Mouse (Mus musculus): ENCODE measurements at regions not wholly inside any gene's neighbourhood (a gene's known extent, or its start where the extent isn't known, plus 50 kb on each side); places are given as distances from the start of the nearest gene placed in this dataset.

DNA sequence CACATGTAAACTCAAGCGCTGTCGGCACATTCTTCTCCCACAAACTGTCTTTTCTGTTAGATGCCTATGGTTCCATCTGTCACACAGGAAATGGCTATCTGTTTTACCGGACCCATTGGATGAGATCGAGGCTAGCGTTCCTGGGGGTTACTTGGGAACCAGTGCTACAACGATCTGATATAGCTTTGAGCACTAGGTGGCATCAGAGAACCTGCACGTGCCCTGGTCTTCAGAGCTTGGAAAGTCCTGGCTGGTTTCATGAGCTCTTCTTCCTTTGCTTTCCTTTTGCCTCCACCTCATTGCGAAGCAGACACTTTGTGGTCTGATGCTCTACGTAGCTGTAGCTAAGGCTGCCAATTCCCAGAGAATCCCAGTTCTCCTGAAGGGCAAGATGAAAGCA lies 123.8 kb upstream of the Cyyr1 start:
- H3K27ac ChIP-seq (replicated peaks): no peak overlapping the region
- H3K4me1 ChIP-seq (replicated peaks; ENCODE audit: control insufficient read depth, insufficient read depth): no peaks in the 10 kb centered on the region
- no peak overlapping the region for H3K4me2 ChIP-seq (replicated peaks; ENCODE audit: low read depth)
- no peak overlapping the region for H3K9ac ChIP-seq (ENCODE audit: low read length)
- no peaks in the 10 kb centered on the region for H3K9me3 ChIP-seq (ENCODE audit: control insufficient read depth, low read length)
- WGBS: 24% methylated on average over 9 of the region's 9 CpGs
- H3K36me3 ChIP-seq (ENCODE audit: control insufficient read depth, insufficient read depth, low read length): no peaks in the 10 kb centered on the region
- no peaks in the 10 kb centered on the region for H3K27me3 ChIP-seq (ENCODE audit: control insufficient read depth, insufficient read depth, low read length)
- ATAC-seq (ENCODE audit: low FRiP score, low TSS enrichment) (no peak), DNase-seq (ENCODE audit: low spot score) (peak; percentile 35)
- no peak for TF ChIP-seq EP300 (optimal IDR thresholded peaks at IDR 0.05)
- peak; percentile 79 for TF ChIP-seq CTCF (IDR thresholded peaks at IDR 0.05; ENCODE audit: low read depth)
- H3K4me3 ChIP-seq (ENCODE audit: low read depth, low read length): no peak overlapping the region

- H3K4me3 ChIP-seq (ENCODE audit: low read depth, low read length): no peak overlapping the region
- no peak overlapping the region for H3K4me2 ChIP-seq (replicated peaks; ENCODE audit: low read depth)
- no peak for TF ChIP-seq EP300 (optimal IDR thresholded peaks at IDR 0.05)
- TF ChIP-seq CTCF (IDR thresholded peaks at IDR 0.05; ENCODE audit: low read depth): peak; percentile 29; the same call in 1 of the 2 replicates
- H3K9ac ChIP-seq (ENCODE audit: low read length): no peak overlapping the region
- no peaks in the 10 kb centered on the region for H3K4me1 ChIP-seq (replicated peaks; ENCODE audit: control insufficient read depth, insufficient read depth)
- ATAC-seq (ENCODE audit: low FRiP score, low TSS enrichment) (no peak), DNase-seq (ENCODE audit: low spot score) (no peak)
- no peak overlapping the region for H3K27ac ChIP-seq (replicated peaks)
- no peaks in the 10 kb centered on the region for H3K9me3 ChIP-seq (ENCODE audit: control insufficient read depth, low read length)
- WGBS: 70% methylated on average over 5 of the region's 5 CpGs
- H3K36me3 ChIP-seq (ENCODE audit: control insufficient read depth, insufficient read depth, low read length): no peaks in the 10 kb centered on the region
- no peaks in the 10 kb centered on the region for H3K27me3 ChIP-seq (ENCODE audit: control insufficient read depth, insufficient read depth, low read length)
Observed at GRCm38 (mm10) chr16:85668767-85669166, 115.6 kb upstream of the Cyyr1 start.

DNA sequence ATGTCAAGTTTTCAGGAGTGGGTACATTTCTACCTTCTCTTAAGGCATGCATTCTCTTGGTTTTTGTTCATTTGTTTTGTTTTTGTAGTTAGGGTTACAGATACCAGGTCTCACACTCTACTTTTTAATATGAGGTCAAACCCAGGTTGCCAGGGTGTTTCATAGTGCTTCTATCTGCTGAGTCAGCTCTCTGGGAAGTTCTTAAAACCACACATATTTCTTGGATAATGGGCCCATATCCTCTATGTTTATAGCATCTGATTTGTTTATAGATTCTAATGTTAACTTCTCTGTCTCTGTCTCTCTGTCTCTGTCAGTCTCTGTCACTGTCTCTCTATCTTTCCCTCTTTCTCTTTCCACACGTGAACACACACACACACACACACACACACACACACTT lies 114.6 kb upstream of the Cyyr1 start:
- Histone ChIP-seq H3K9ac (ENCODE audit: low read length) (no peak overlapping the region), H3K27ac (replicated peaks) (no peak overlapping the region), H3K4me3 (ENCODE audit: low read depth, low read length) (no peak overlapping the region), H3K9me3 (ENCODE audit: control insufficient read depth, low read length) (no peaks in the 10 kb centered on the region), H3K36me3 (ENCODE audit: control insufficient read depth, insufficient read depth, low read length) (no peaks in the 10 kb centered on the region), H3K4me1 (replicated peaks; ENCODE audit: control insufficient read depth, insufficient read depth) (no peaks in the 10 kb centered on the region), H3K27me3 (ENCODE audit: control insufficient read depth, insufficient read depth, low read length) (no peaks in the 10 kb centered on the region), H3K4me2 (replicated peaks; ENCODE audit: low read depth) (no peak overlapping the region)
- DNase-seq (ENCODE audit: low spot score) (no peak), ATAC-seq (ENCODE audit: low FRiP score, low TSS enrichment) (no peak)
- TF ChIP-seq EP300 (optimal IDR thresholded peaks at IDR 0.05) (no peak), CTCF (IDR thresholded peaks at IDR 0.05; ENCODE audit: low read depth) (no peak)
- 55% methylated on average over 1 of the region's 1 CpGs for WGBS

DNA sequence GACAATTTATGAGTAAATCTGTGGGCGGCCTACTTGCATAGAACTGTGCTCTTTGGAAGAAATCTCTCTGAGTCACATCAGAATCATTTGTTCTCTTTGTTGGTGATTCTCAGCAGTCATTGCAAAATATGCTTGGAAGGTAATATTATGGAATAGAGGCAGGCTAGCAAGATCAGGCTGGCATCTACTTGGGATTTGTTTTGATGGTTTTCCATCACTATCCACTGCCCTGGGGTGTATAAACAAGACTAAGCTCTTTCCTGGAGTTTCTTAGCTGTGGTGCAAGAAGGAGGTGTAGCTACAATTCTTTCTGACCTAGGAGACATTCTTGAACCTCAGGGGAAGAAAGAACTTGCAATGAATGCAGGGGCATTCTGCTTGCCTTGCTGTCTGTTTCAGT lies 96.3 kb upstream of the Cyyr1 start:
- ATAC-seq (ENCODE audit: low FRiP score, low TSS enrichment) (no peak), DNase-seq (ENCODE audit: low spot score) (no peak)
- no peak overlapping the region for H3K27ac ChIP-seq (replicated peaks)
- H3K4me1 ChIP-seq (replicated peaks; ENCODE audit: control insufficient read depth, insufficient read depth): no peaks in the 10 kb centered on the region
- TF ChIP-seq EP300 (optimal IDR thresholded peaks at IDR 0.05): no peak
- TF ChIP-seq CTCF (IDR thresholded peaks at IDR 0.05; ENCODE audit: low read depth): no peak
- H3K9me3 ChIP-seq (ENCODE audit: control insufficient read depth, low read length): no peaks in the 10 kb centered on the region
- 87% methylated on average over 1 of the region's 1 CpGs for WGBS
- H3K36me3 ChIP-seq (ENCODE audit: control insufficient read depth, insufficient read depth, low read length): no peaks in the 10 kb centered on the region
- H3K27me3 ChIP-seq (ENCODE audit: control insufficient read depth, insufficient read depth, low read length): no peaks in the 10 kb centered on the region
- no peak overlapping the region for H3K4me2 ChIP-seq (replicated peaks; ENCODE audit: low read depth)
- H3K9ac ChIP-seq (ENCODE audit: low read length): no peak overlapping the region
- no peak overlapping the region for H3K4me3 ChIP-seq (ENCODE audit: low read depth, low read length)

GRCm38 (mm10) chr16:85640992-85641391 lies 87.8 kb upstream of the Cyyr1 start:
- Histone ChIP-seq H3K4me2 (replicated peaks; ENCODE audit: low read depth) (no peak overlapping the region), H3K9me3 (ENCODE audit: control insufficient read depth, low read length) (no peaks in the 10 kb centered on the region), H3K36me3 (ENCODE audit: control insufficient read depth, insufficient read depth, low read length) (no peaks in the 10 kb centered on the region), H3K9ac (ENCODE audit: low read length) (no peak overlapping the region), H3K27me3 (ENCODE audit: control insufficient read depth, insufficient read depth, low read length) (no peaks in the 10 kb centered on the region), H3K27ac (replicated peaks) (no peak overlapping the region), H3K4me1 (replicated peaks; ENCODE audit: control insufficient read depth, insufficient read depth) (no peaks in the 10 kb centered on the region), H3K4me3 (ENCODE audit: low read depth, low read length) (no peak overlapping the region)
- no peak for DNase-seq (ENCODE audit: low spot score)
- no peak for TF ChIP-seq EP300 (optimal IDR thresholded peaks at IDR 0.05)
- no peak for TF ChIP-seq CTCF (IDR thresholded peaks at IDR 0.05; ENCODE audit: low read depth)
- WGBS: 81% methylated on average over 4 of the region's 4 CpGs
- ATAC-seq (ENCODE audit: low FRiP score, low TSS enrichment): no peak

GRCm38 (mm10) chr16:85637079-85637478 lies 83.9 kb upstream of the Cyyr1 start:
- H3K4me2 ChIP-seq (replicated peaks; ENCODE audit: low read depth): no peak overlapping the region
- no peaks in the 10 kb centered on the region for H3K4me1 ChIP-seq (replicated peaks; ENCODE audit: control insufficient read depth, insufficient read depth)
- no peaks in the 10 kb centered on the region for H3K36me3 ChIP-seq (ENCODE audit: control insufficient read depth, insufficient read depth, low read length)
- DNase-seq (ENCODE audit: low spot score) (no peak), ATAC-seq (ENCODE audit: low FRiP score, low TSS enrichment) (no peak)
- WGBS: 79% methylated on average over 1 of the region's 1 CpGs
- TF ChIP-seq CTCF (IDR thresholded peaks at IDR 0.05; ENCODE audit: low read depth): no peak
- TF ChIP-seq EP300 (optimal IDR thresholded peaks at IDR 0.05): no peak
- no peaks in the 10 kb centered on the region for H3K27me3 ChIP-seq (ENCODE audit: control insufficient read depth, insufficient read depth, low read length)
- H3K27ac ChIP-seq (replicated peaks): no peak overlapping the region
- H3K9me3 ChIP-seq (ENCODE audit: control insufficient read depth, low read length): no peaks in the 10 kb centered on the region
- H3K4me3 ChIP-seq (ENCODE audit: low read depth, low read length): no peak overlapping the region
- no peak overlapping the region for H3K9ac ChIP-seq (ENCODE audit: low read length)
